Mouse (Mus musculus): Measurements from ENCODE around the gene Dhrs1. TPM values are rescaled to one million over a fixed set of nuclear protein-coding genes. Genes with fewer than 3 reads are reported as not detected.

The Dhrs1 gene
- total RNA-seq, 2 experiments from 2014 or later: 44.1 to 121 TPM

GRCm38 (mm10) chr14:55723433-55723832, 22.1 kb downstream of the Dhrs1 start:
- ATAC-seq (ENCODE audit: poor library complexity, severe bottlenecking): no peak

- no peak for ATAC-seq (ENCODE audit: poor library complexity, severe bottlenecking)
Observed at GRCm38 (mm10) chr14:55722438-55722945, 23.0 kb downstream of the Dhrs1 start.

- peak; percentile 76 for ATAC-seq (ENCODE audit: poor library complexity, severe bottlenecking)
Observed at GRCm38 (mm10) chr14:55721700-55722437, 23.6 kb downstream of the Dhrs1 start, which contains the start of gene Rabggta. Gene Rabggta (minus strand): TSS chr14:55722263.

GRCm38 (mm10) chr14:55721076-55721475, 24.4 kb downstream of the Dhrs1 start:
- ATAC-seq (ENCODE audit: poor library complexity, severe bottlenecking): no peak

- ATAC-seq (ENCODE audit: poor library complexity, severe bottlenecking): no peak
Observed at GRCm38 (mm10) chr14:55720666-55721065, 24.8 kb downstream of the Dhrs1 start.

- ATAC-seq (ENCODE audit: poor library complexity, severe bottlenecking): no peak
Observed at GRCm38 (mm10) chr14:55719737-55720136, 25.8 kb downstream of the Dhrs1 start.

- no peak for ATAC-seq (ENCODE audit: poor library complexity, severe bottlenecking)
Observed at GRCm38 (mm10) chr14:55716884-55717283, 28.6 kb downstream of the Dhrs1 start.

GRCm38 (mm10) chr14:55716271-55716670, 29.2 kb downstream of the Dhrs1 start:
- no peak for ATAC-seq (ENCODE audit: poor library complexity, severe bottlenecking)

- no peak; the same call in 1 of the 2 replicates for ATAC-seq (ENCODE audit: poor library complexity, severe bottlenecking)
Observed at GRCm38 (mm10) chr14:55714893-55715292, 30.6 kb downstream of the Dhrs1 start.

- no peak for ATAC-seq (ENCODE audit: poor library complexity, severe bottlenecking)
Observed at GRCm38 (mm10) chr14:55713729-55714122, 31.8 kb downstream of the Dhrs1 start, which contains the start of gene Tgm1. Gene Tgm1 (minus strand): TSS chr14:55713926.

- ATAC-seq (ENCODE audit: poor library complexity, severe bottlenecking): peak; percentile 81
Observed at GRCm38 (mm10) chr14:55713007-55713728, 32.3 kb downstream of the Dhrs1 start.

GRCm38 (mm10) chr14:55711786-55712185, 33.7 kb downstream of the Dhrs1 start:
- no peak for ATAC-seq (ENCODE audit: poor library complexity, severe bottlenecking)

- no peak for ATAC-seq (ENCODE audit: poor library complexity, severe bottlenecking)
Observed at GRCm38 (mm10) chr14:55709509-55709908, 36.0 kb downstream of the Dhrs1 start.

- no peak for ATAC-seq (ENCODE audit: poor library complexity, severe bottlenecking)
Observed at GRCm38 (mm10) chr14:55707397-55707796, 38.1 kb downstream of the Dhrs1 start.

- ATAC-seq (ENCODE audit: poor library complexity, severe bottlenecking): no peak
Observed at GRCm38 (mm10) chr14:55706051-55706600, 39.4 kb downstream of the Dhrs1 start.

- no peak for ATAC-seq (ENCODE audit: poor library complexity, severe bottlenecking)
Observed at GRCm38 (mm10) chr14:55702761-55703160, 42.7 kb downstream of the Dhrs1 start.

GRCm38 (mm10) chr14:55701131-55701530, 44.4 kb downstream of the Dhrs1 start:
- no peak for ATAC-seq (ENCODE audit: poor library complexity, severe bottlenecking)

GRCm38 (mm10) chr14:55697226-55697625, 48.3 kb downstream of the Dhrs1 start:
- ATAC-seq (ENCODE audit: poor library complexity, severe bottlenecking): peak; percentile 96

- ATAC-seq (ENCODE audit: poor library complexity, severe bottlenecking): no peak
Observed at GRCm38 (mm10) chr14:55689433-55689832, 56.1 kb downstream of the Dhrs1 start.
